Mouse (Mus musculus) spleen, adult 18-20 months (tissue): ENCODE measurements at regions not wholly inside any gene's neighbourhood (a gene's known extent, or its start where the extent isn't known, plus 50 kb on each side); places are given as distances from the start of the nearest gene placed in this dataset.

ENCODE experiments used
- DNase-seq, 2 experiments: peaks; one replicate each; pipeline ENCODE4 v3.0.0; 2022; ENCODE audit warnings: mixed read lengths in 2 of 2

DNA sequence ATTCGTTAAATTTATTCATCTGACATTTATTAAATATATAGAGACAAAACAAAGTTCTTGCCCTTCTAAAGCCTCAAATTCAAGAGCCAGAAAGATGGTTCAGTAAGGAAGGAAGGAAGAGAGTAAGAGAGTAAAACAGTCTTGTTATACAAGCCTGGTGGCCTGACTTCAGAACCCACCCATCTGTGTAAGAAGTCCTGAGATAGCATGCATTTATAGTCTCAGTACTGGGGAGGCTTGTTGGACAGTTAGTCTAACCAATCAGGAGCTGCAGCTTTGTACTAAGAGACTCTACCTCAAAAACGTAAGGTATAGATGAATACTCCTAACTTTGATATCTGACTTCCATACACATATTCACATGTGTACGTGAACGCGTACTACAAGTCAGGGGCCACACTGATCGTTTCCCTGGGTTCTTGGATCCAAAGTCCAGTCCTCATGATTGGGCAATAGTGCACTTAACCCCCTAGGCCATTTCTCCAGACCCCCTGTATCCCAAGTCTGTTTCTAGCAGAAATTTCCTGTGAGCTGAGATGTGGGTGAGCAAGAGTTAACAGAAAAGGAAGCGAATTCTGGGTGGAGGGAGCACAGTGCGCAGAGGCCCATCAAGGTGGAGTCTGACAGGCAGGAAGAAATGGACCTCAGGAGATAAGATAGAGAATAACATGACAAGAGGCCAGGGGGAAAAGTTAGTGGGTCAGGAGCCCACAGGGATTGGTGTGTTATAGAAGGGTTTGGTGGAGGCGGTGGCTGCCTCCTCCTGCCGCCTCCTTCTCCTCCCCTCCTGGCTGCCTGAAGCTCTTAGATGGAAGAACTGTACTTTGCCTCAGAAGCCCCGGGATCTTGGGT, 187.0 kb downstream of the Kit start:
- no peak for DNase-seq

DNA sequence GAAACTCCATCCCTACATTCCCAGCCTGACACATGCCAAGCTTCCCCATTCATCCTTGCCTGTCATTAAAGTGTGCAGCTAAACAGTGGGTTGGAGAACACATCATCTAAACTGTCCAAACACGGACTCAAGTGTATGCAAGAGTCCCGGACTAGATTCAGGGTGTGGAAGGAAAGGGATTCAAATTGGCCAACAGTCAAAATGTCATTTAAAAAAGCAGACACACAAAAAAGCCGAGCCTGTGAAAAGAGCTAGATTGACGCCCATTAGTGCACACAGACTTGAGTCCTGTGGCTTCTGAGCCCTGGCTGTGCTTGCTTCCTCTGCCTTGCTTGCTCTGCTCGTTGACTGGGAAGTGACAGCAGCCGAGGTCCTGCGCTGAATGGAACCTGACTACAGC, 181.5 kb downstream of the Kit start:
- DNase-seq: no peak

DNA sequence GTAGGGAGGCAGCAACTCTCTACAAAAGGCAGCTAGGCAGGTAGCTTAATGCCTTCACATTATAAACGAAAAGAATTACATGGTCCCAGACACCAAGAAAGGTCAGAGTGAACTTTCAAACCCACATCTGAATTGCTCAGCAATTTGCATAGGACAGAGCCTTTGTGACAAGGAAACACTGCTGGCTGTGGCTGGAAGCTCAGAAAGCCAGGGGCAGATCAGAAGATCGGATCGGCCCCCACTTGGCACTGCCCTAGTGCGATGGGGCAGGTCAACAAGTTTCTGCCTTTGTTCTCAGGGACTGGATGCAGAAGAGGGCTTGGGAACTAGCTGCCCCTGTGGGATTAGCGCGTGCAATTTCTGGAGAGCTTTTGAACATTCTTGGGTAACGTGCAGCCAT, 179.6 kb downstream of the Kit start:
- DNase-seq: no peak

DNA sequence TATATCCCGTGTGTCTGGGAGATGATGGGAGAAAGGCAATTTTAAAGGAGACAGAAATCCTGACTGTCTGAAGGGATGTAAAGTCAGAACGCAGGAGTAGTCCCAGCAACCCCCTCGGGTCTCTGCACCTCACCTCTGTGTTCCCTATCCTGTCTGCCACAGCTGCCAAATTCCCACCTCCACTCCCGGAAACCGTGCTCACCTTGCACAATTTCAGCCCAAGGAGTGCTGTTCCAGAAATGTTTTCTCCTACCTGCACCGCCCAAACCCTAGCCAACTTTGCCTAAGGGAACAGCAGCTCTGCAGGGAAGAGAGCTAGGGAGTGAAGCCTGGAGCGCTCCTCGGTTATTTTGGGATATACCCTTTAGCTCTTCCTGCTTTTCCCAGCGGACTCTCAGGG, 170.6 kb downstream of the Kit start:
- no peak for DNase-seq

DNA sequence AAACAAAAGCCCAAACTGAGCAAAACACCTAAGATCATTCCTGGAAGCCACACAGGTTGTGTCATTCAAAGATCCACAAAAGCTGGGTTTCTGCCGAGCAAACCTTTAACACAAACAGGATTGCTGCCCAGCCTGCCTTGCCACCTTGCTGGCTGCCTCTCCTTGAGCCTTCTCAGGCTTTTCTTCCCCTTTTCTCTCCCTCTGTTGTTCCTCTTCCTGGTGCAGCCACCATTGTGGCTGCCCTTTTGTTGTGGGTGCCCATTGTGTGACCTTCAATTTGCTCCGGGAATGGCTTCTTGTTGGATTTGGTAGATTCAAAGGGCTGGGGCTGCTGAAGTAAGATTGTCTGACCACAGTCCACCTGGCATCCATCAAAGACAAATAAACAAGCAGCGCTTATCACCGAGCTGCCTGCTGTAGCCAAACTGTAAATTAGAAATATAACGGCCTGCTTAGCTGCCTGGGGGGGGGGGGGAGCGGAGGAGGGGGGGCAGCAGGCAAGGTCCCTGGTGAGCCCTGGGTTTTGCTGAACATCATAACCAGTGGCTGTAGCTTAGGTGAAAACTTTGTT, 169.8 kb downstream of the Kit start:
- DNase-seq: no peak

DNA sequence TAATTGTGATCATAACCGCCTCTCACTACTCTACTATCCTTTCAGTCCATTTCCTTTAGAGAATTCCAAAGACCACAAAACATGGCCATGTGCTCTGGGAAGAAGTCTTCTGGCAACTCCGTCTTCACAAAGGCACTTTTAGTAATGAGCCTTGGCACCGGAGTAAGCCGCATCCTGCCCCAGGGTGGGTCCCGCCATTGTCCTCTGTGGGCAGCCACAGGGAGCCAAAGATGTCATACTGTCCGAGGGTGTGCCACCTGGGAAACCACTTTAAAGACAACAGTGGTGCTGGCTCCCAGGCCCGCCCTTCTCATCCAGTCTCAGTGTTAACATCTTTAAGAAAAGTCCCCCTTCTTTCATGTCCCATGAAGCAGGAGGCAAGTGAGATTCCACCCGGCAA, 164.6 kb downstream of the Kit start:
- DNase-seq: no peak

DNA sequence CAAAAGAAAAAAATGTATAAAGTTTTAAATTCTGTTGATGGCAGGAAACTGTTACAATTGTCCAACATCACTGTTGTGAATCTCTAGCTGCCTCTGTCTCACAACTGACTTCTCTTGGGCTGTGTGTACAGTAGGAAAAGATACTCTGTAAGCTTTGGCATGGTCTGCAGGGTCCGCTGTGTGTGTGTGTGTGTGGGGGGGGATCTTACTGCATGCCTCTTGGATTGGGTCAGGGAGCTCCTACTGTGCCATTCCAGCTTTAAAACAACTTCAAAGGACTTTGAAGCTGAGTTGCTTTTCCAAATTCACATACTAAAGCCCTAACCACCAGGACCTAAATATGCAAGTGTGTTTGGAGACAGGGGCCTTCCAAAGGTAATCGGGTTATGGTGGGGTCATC, 163.7 kb downstream of the Kit start:
- DNase-seq: no peak

DNA sequence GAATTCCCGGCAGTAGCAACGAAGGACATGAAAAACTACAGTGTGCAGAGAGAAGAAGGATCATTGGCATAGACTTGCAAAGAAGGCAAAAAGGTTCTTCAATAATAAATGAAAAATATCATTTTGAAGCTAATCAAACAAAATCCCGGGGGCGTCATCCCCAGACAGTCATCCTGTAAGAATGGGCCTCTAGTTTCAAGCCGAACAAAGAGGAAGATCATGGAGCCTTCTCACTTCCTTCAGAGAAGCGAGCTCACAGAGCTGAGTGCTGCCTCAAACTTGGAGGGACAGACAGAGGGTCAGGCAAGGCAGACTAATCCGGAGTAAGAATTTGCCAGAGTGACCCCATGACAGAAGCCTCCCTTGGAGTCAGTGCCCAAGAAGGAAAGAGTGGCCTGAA, 163.0 kb downstream of the Kit start:
- no peak for DNase-seq

DNA sequence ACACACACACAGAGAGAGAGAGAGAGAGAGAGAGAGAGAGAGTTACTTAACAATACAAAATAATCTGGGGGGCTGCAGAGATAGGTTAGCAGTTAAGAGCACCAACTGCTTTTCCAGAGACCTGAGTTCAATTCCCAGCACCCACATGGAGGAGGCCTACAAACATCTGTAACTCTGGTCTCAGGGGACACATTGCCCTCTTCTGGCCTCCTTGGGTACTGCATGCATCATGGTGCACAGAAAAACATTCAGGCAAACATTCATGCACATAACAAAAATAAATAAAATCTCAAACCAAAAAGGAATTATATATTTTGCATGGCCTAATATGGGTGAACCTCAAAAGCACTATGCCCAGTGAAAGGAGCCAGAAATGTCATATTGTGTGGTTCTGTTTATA, 161.6 kb downstream of the Kit start:
- no peak for DNase-seq

DNA sequence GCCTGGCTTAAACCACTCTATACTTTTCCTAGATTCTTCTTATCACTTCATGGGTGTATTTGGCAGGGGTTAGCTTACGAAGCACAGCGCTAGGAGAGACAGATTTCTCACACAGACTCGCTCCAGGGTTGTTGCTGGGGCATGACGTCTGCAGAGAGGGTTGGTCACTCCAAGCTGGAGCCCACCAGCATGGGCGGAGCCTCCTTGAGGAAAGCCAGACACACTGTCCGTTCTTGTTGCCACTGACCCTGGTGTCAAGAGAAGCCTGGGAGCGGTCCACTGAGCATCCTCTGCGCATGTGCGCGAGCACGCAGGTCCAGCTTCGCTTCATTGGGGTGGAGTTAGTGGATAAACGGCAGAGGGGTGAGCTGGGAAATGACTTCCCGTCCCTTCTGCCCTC, 159.8 kb downstream of the Kit start:
- no peak for DNase-seq

DNA sequence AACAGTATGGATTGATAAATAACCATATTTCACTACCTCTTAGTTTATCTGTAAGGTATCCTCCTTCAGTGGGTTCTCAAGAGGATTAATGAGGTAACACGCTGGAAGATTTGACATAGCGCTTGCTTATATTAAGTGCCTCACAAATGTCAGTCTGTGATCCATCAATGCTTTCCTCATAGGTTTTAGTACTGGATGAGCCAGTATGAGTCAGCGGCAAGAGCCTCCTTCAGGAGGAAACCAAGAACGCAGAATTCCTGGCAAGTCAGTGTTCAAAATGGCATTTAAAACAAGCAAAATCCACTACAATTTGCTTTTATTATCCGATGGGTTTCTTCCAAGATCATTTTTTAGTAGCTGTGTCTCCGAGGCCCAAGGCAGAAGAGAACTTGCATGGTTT, 159.3 kb downstream of the Kit start:
- DNase-seq: no peak

DNA sequence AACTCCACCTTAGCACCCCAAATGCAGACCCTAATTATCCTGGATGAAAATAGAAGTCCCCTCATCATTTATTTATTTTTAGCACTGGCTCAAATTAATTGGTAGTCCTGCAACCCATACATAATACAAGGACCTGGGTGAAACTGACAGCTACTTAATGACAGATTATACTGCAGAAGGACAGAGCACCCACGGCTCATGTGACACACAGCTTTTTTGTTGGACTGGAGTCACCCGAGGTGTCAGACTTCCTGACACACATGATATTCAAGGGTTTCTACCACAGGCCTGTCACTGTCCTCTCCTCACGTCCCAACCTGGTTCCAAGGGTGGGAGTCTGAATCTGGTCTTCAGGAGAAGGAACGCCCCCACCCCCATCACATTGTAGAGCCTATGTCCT, 156.5 kb downstream of the Kit start:
- DNase-seq: no peak

DNA sequence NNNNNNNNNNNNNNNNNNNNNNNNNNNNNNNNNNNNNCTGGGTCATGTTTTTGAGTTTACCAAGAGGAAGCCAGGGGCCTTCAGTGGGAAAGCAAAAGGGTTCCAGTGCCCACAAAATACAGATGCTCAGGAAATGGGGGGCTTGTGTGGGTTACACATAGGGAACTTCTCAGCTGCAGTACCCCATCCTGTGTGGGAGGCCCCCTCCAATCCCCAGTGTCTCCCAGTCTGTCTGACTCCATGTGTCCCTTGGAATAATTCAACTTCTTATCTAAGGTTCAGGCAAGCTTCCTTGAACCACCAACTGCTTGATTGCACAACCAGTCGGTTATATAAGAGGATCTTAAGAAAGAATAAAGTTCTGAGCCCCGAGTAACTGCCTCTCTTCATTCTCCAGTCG, 156.0 kb downstream of the Kit start:
- no peak for DNase-seq

DNA sequence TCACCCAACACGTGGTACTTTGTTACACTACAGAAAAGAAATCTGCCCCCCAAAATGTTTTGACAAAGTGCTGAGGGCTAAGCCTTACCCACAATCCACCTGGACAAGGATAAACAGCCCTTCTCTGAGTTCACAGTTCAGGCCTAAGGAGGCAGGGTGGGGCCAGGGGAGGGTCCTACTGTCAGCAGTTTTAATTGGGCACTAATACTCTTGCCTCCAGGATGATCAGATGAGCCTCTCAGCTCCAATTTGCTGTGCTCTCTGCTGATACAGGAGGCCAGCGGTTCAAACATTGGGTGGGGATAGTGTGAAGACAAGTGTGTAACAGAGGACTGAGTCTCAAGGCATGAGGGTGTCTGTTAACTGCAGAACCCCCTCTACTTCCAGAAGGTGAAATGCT, 146.6 kb downstream of the Kit start:
- DNase-seq: no peak

DNA sequence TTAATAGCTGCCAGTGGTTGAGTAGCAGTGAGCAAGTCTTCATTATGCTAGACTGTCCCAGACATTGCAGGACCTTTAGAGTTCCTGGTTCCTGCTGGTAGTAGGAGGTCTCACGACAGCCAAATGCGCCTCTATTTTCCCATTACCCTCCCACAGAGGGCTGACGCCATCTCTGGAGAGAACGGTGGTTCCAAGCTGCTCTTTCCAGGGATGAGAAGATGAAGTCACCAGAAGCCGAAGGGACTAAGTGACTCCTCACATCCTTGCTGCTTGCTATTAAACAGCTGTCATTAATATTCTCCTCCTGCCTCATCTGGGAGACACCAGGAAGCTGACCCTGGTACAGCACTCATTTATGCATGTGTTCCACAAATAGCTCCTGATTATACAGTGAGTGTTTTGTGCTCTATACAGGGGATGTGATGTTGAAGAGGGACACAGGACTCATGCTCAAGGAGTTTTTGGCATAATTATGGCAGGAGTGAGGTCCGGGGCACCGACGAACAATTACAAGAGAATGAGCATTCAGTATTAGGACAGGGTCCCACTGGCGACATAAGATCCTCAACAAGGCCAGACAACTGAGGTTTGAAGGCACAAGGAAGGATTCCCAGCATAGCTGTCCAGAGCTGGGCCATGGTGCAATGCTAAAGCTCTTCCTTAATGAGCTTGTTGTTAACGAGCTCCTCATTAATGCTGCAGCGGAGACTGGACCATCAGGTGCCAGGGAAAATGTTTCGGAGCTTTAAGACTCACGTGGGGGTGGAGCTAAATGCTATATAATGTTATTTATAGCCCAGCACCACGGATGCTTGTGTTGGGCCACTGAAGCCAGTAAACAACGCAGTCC, 145.6 kb downstream of the Kit start:
- DNase-seq: no peak

DNA sequence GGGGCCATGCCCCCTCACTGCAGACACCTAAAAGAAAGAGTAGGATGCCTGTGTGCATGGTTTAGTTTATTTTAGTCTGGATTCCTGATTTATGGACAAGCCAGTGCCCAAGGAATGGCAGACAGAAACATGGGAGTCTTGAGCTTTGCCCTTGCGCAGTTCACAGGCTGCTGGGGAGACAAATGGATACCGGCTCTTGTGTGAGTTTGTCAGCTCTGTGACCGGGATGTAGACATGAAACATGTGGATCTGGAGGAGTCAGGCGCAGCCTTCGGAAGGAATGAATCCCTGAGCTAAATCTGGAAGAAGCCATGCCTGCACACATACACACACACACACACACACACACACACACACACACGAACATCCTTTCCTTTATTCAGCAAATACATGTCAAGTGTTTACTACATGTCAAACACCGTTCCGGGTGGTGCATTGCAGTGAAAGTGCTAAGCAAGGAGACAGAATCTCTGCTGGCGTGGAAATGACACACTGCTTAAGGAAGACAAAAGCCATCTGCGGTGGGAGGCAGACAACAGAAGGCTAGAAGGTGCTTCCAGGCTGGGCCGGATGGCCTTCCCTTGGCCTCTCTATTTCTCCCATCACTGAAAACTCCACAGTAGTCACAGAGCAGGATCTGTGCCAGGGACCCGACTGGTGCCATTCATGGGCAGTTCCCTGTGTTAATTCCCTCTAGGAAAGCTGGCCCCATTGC, 144.0 kb downstream of the Kit start:
- no peak for DNase-seq
